Mouse (Mus musculus) stomach, postnatal 0 days (tissue): ENCODE measurements around the gene Cenpe.

Source experiments
- CTCF ChIP-seq: IDR thresholded peaks from 2 replicates; pipeline ENCODE4 v1.5.1; 2016; ENCODE audit warnings: antibody characterized with exemption, low read depth, mild to moderate bottlenecking, moderate library complexity
- EP300 ChIP-seq: optimal IDR thresholded peaks from 2 replicates; pipeline ENCODE3; 2016; ENCODE audit warnings: antibody characterized with exemption

GRCm38 (mm10) chr3:135288138-135288750 lies 75.9 kb downstream of the Cenpe start:
- no peak for TF ChIP-seq EP300
- TF ChIP-seq CTCF: no peak
